Mouse (Mus musculus) cerebellum, adult 2 months (tissue): ENCODE data around the gene Atg13.

Experiments
- CTCF ChIP-seq: fragments of 200-500 bp; IDR thresholded peaks from 2 replicates; pipeline ENCODE4 v1.5.1; 2011; ENCODE audit warnings: low read depth, mild to moderate bottlenecking, control low read depth, low read length, moderate library complexity, borderline replicate concordance; ENCODE audit not compliant: insufficient read depth
- POLR2A ChIP-seq: fragments of 200-500 bp; IDR thresholded peaks from 2 replicates; pipeline ENCODE4 v1.6.1; 2011; ENCODE audit warnings: low read length, control low read depth, borderline replicate concordance; ENCODE audit not compliant: insufficient read depth

- TF ChIP-seq POLR2A, result no peak
- no peak for TF ChIP-seq CTCF
Observed at GRCm38 (mm10) chr2:91676420-91676819, 34.0 kb downstream of the Atg13 start.
